Mouse (Mus musculus) layer of hippocampus, adult 18-20 months (tissue): Measurements from ENCODE around the gene Itgb2. TPM values are rescaled to one million over a fixed set of nuclear protein-coding genes. Genes with fewer than 3 reads are reported as not detected.

Experiments used
- DNase-seq, 2 experiments: peaks; one replicate each; pipeline ENCODE4 v3.0.0; 2022; ENCODE audit warnings: low spot score in 2 of 2
- total RNA-seq, 2 experiments: library from RNA; stranded (reverse); gene quantifications; 2 replicates each; pipeline ENCODE4 v1.2.3; 2021

Gene Itgb2
- total RNA-seq, 2 experiments from 2014 or later: 3.6 to 4.5 TPM

GRCm38 (mm10) chr10:77548576-77548975 lies 18.5 kb downstream of the Itgb2 start:
- no peak for DNase-seq

- DNase-seq: no peak
Measured at GRCm38 (mm10) chr10:77550874-77551273, 20.8 kb downstream of the Itgb2 start.

GRCm38 (mm10) chr10:77552162-77552561 lies 22.1 kb downstream of the Itgb2 start:
- DNase-seq: no peak

GRCm38 (mm10) chr10:77553285-77553684 lies 23.2 kb downstream of the Itgb2 start:
- DNase-seq: no peak

GRCm38 (mm10) chr10:77554918-77555317 lies 24.9 kb downstream of the Itgb2 start:
- DNase-seq: no peak

- DNase-seq: peak; percentile 51 to 60
Measured at GRCm38 (mm10) chr10:77556631-77557030, 26.6 kb downstream of the Itgb2 start.

- no peak for DNase-seq
Measured at GRCm38 (mm10) chr10:77557641-77558040, 27.6 kb downstream of the Itgb2 start.

GRCm38 (mm10) chr10:77560090-77560489 lies 30.0 kb downstream of the Itgb2 start:
- no peak for DNase-seq

- no peak for DNase-seq
Measured at GRCm38 (mm10) chr10:77560830-77561229, 30.8 kb downstream of the Itgb2 start.

GRCm38 (mm10) chr10:77561508-77561907 lies 31.5 kb downstream of the Itgb2 start:
- no peak for DNase-seq

GRCm38 (mm10) chr10:77565005-77565404 lies 35.0 kb downstream of the Itgb2 start:
- DNase-seq: no peak

- DNase-seq: peak; percentile 71 to 82
Measured at GRCm38 (mm10) chr10:77566651-77567050, 36.6 kb downstream of the Itgb2 start.

GRCm38 (mm10) chr10:77569481-77569880 lies 39.4 kb downstream of the Itgb2 start:
- DNase-seq: no peak

- no peak for DNase-seq
Measured at GRCm38 (mm10) chr10:77569973-77570658, 40.1 kb downstream of the Itgb2 start.

- no peak for DNase-seq
Measured at GRCm38 (mm10) chr10:77572225-77572624, 42.2 kb downstream of the Itgb2 start.

- no peak for DNase-seq
Measured at GRCm38 (mm10) chr10:77573162-77573561, 43.1 kb downstream of the Itgb2 start.

GRCm38 (mm10) chr10:77580027-77580920 lies 50.2 kb downstream of the Itgb2 start:
- DNase-seq: no peak

- no peak for DNase-seq
Measured at GRCm38 (mm10) chr10:77581023-77581407, 51.0 kb downstream of the Itgb2 start.

GRCm38 (mm10) chr10:77581408-77582284 lies 51.6 kb downstream of the Itgb2 start, which contains the start of gene Pttg1ip:
Pttg1ip (plus strand) TSS chr10:77581720.
- DNase-seq: peak; percentile 96

- DNase-seq: no peak
Measured at GRCm38 (mm10) chr10:77582285-77582618, 52.2 kb downstream of the Itgb2 start.

GRCm38 (mm10) chr10:77583795-77584422 lies 53.9 kb downstream of the Itgb2 start:
- DNase-seq: no peak
